In the genomic region with DNA sequence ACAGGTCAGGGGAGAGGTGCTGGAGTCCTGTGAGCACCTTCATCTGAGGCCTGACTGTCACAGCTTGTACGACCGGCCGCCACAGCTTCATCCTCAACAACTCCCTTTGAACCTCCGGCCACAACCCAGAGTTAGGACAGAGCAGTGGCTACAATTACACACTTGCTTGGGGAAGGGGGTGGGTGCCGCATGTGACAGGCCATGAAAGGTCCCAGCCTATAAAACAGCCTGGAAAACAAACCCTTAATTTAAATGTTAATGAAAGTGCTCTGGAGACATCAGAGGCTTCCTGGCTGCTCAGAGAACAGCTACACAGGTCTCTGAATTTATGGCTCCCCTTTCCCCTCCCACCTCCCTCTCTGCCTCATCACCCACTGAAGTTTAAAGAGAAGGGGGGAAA, we compare ENCODE assay signal across 23 mouse cellular contexts. TPM values are rescaled to one million over a fixed set of nuclear protein-coding genes. Genes with fewer than 3 reads are reported as not detected.
DNase-seq lines count a peak whose midpoint lies in the region; ATAC-seq and TF ChIP-seq lines count a peak whose summit lies in the region.
"Had no signal": no experiment of that assay in that cellular context is flagged by ENCODE, and none has a peak within 500 bp of the region (broad histone marks: within the 10 kb centered on the region; RNA-seq: fewer than 3 reads in every experiment).

No protein-coding gene starts in this region.

- H3K9me3 ChIP-seq in kidney, embryonic 15.5 days (replicated peaks): no peaks in the 10 kb centered on the region
- H3K9me3 ChIP-seq in midbrain, embryonic 13.5 days: no peaks in the 10 kb centered on the region
- no peaks in the 10 kb centered on the region for H3K9me3 ChIP-seq in midbrain, embryonic 14.5 days (ENCODE audit: control insufficient read depth, low read length)
- no peaks in the 10 kb centered on the region for H3K9me3 ChIP-seq in hindbrain, postnatal 0 days (ENCODE audit: low read length)
- H3K9me3 ChIP-seq: embryonic facial prominence, embryonic 13.5 days; forebrain, embryonic 13.5 days; G1E; heart, embryonic 13.5 days; hindbrain, embryonic 12.5 days had no signal

- H3K27ac ChIP-seq in kidney, embryonic 15.5 days: peak overlapping the region; percentile 72
- no peak overlapping the region for H3K27ac ChIP-seq in midbrain, embryonic 13.5 days
- no peak overlapping the region for H3K27ac ChIP-seq in midbrain, embryonic 14.5 days (replicated peaks; ENCODE audit: low read depth, low read length)
- H3K27ac ChIP-seq in hindbrain, postnatal 0 days: no peak overlapping the region
- H3K27ac ChIP-seq: embryonic facial prominence, embryonic 13.5 days; forebrain, embryonic 13.5 days; gastrocnemius, adult 2 months; heart, embryonic 13.5 days; hindbrain, embryonic 12.5 days had no signal

- no peaks in the 10 kb centered on the region for H3K27me3 ChIP-seq in kidney, embryonic 15.5 days
- H3K27me3 ChIP-seq in midbrain, embryonic 13.5 days: peaks cover 11% of the 10 kb centered on the region; the same call in 1 of the 2 replicates
- H3K27me3 ChIP-seq in midbrain, embryonic 14.5 days (ENCODE audit: control insufficient read depth, insufficient read depth, low read length): no peaks in the 10 kb centered on the region
- H3K27me3 ChIP-seq in hindbrain, postnatal 0 days (ENCODE audit: insufficient read depth, low read length): no peaks in the 10 kb centered on the region
- H3K27me3 ChIP-seq: embryonic facial prominence, embryonic 13.5 days; heart, embryonic 13.5 days had no signal

- DNase-seq in kidney, postnatal 10 days: no peak
- DNase-seq in midbrain, embryonic 14.5 days: no peak
- peak; percentile 68 for DNase-seq in ES-CJ7 (ENCODE audit: low read depth, low spot score)
- DNase-seq in forelimb bud, embryonic 11.5 days (ENCODE audit: low read depth, low spot score): peak; percentile 9
- DNase-seq in hindbrain, postnatal 0 days (ENCODE audit: low spot score): no peak
- DNase-seq: adrenal gland, postnatal 14 days; cerebellum, adult 11-12 months; cerebellum, adult 9-10 months; cerebellum, postnatal 36 days; forebrain, postnatal 0 days; gastrocnemius, adult 2 months; gastrocnemius, postnatal 25 days; heart, postnatal 36 days had no signal

- ATAC-seq in kidney, embryonic 15.5 days (replicated peaks; ENCODE audit: low FRiP score): peak; percentile 77
- ATAC-seq in midbrain, embryonic 13.5 days: no peak
- ATAC-seq in midbrain, embryonic 14.5 days (ENCODE audit: low FRiP score, low TSS enrichment): no peak
- no peak for ATAC-seq in hindbrain, postnatal 0 days
- ATAC-seq in erythroblast, adult 5-6 weeks (replicated peaks; ENCODE audit: low FRiP score, poor library complexity, severe bottlenecking): no peak
- ATAC-seq: activated CD4-positive, CD25-positive, alpha-beta regulatory T cell, adult 4 months; forebrain, embryonic 13.5 days; forebrain, postnatal 0 days; hindbrain, embryonic 16.5 days had no signal

- peaks cover 4% of the 10 kb centered on the region for H3K36me3 ChIP-seq in kidney, embryonic 15.5 days
- H3K36me3 ChIP-seq in midbrain, embryonic 13.5 days: peaks cover 20% of the 10 kb centered on the region
- peaks cover 8% of the 10 kb centered on the region; the same call in 1 of the 2 replicates for H3K36me3 ChIP-seq in midbrain, embryonic 14.5 days (ENCODE audit: control insufficient read depth, insufficient read depth, low read length)
- H3K36me3 ChIP-seq in hindbrain, postnatal 0 days (ENCODE audit: insufficient read depth, low read length): peaks cover 16% of the 10 kb centered on the region; the same call in 1 of the 2 replicates

- H3K9ac ChIP-seq in kidney, embryonic 15.5 days: no peak overlapping the region
- 0 out of 2 replicates have a peak overlapping the region, but pooled peaks have one; percentile 32 for H3K9ac ChIP-seq in midbrain, embryonic 13.5 days (replicated peaks)
- H3K9ac ChIP-seq in midbrain, embryonic 14.5 days (replicated peaks; ENCODE audit: low read length): no peak overlapping the region
- H3K9ac ChIP-seq in hindbrain, postnatal 0 days (replicated peaks; ENCODE audit: low read length): no peak overlapping the region
- H3K9ac ChIP-seq: embryonic facial prominence, embryonic 13.5 days; forebrain, embryonic 13.5 days; forebrain, postnatal 0 days; heart, embryonic 13.5 days; hindbrain, embryonic 12.5 days had no signal

- WGBS in kidney, embryonic 15.5 days: 18% methylated on average over 5 of the region's 5 CpGs
- WGBS in midbrain, embryonic 13.5 days: 32% methylated on average over 5 of the region's 5 CpGs
- 35% methylated on average over 5 of the region's 5 CpGs for WGBS in midbrain, embryonic 14.5 days
- WGBS in hindbrain, postnatal 0 days: 55% methylated on average over 5 of the region's 5 CpGs

- peaks cover 49% of the 10 kb centered on the region for H3K4me1 ChIP-seq in kidney, embryonic 15.5 days
- peaks cover 9% of the 10 kb centered on the region for H3K4me1 ChIP-seq in midbrain, embryonic 13.5 days (replicated peaks)
- H3K4me1 ChIP-seq in midbrain, embryonic 14.5 days (ENCODE audit: control insufficient read depth, insufficient read depth, low read length): no peaks in the 10 kb centered on the region
- H3K4me1 ChIP-seq in hindbrain, postnatal 0 days (ENCODE audit: insufficient read depth, low read length): no peaks in the 10 kb centered on the region
- H3K4me1 ChIP-seq: embryonic facial prominence, embryonic 13.5 days had no signal

- no peak for TF ChIP-seq CTCF in hindbrain, postnatal 0 days (IDR thresholded peaks at IDR 0.05; ENCODE audit: low read depth)

- H3K4me2 ChIP-seq in kidney, embryonic 15.5 days: no peak overlapping the region
- no peak overlapping the region for H3K4me2 ChIP-seq in midbrain, embryonic 13.5 days (replicated peaks)
- H3K4me2 ChIP-seq in midbrain, embryonic 14.5 days (ENCODE audit: low read length): no peak overlapping the region
- H3K4me2 ChIP-seq in hindbrain, postnatal 0 days (ENCODE audit: low read depth, low read length): no peak overlapping the region
- H3K4me2 ChIP-seq: embryonic facial prominence, embryonic 13.5 days; forebrain, embryonic 13.5 days; heart, embryonic 13.5 days; hindbrain, embryonic 12.5 days had no signal

- H3K4me3 ChIP-seq in kidney, embryonic 15.5 days (replicated peaks): no peak overlapping the region
- H3K4me3 ChIP-seq in midbrain, embryonic 13.5 days (replicated peaks): no peak overlapping the region
- H3K4me3 ChIP-seq in midbrain, embryonic 14.5 days (replicated peaks; ENCODE audit: low read depth, low read length): no peak overlapping the region
- H3K4me3 ChIP-seq in hindbrain, postnatal 0 days (ENCODE audit: low read length): no peak overlapping the region
- H3K4me3 ChIP-seq: embryonic facial prominence, embryonic 13.5 days; forebrain, embryonic 13.5 days; gastrocnemius, adult 2 months; heart, embryonic 13.5 days; hindbrain, embryonic 12.5 days had no signal

RNA-seq across cellular contexts. Expression of a gene that starts 38.0 kb away (rescaled TPM):
- 6.3 and 6.7 TPM in 2 replicates for polyA plus RNA-seq in kidney, embryonic 15.5 days (2015; fragmentation: Nextera tagmentation; extraction: Ambion mirVana)
- 3.8 and 5.5 TPM in 2 replicates for polyA plus RNA-seq in midbrain, embryonic 13.5 days (2015; fragmentation: Nextera tagmentation; extraction: Ambion mirVana)
- polyA plus RNA-seq in midbrain, embryonic 14.5 days (2014; fragmentation: Nextera tagmentation; extraction: Ambion mirVana): 5.6 and 8.1 TPM in 2 replicates
- 65.3 and 77.0 TPM in 2 replicates for total RNA-seq in hindbrain, postnatal 0 days (2014; rRNA removed)
- 5.3 and 5.4 TPM in 2 replicates for polyA plus RNA-seq in hindbrain, postnatal 0 days (2015; fragmentation: Nextera tagmentation; extraction: Ambion mirVana)
- total RNA-seq in erythroblast, adult 5-6 weeks (2015; ENCODE audit: low replicate concordance): 8.5 and 27.4 TPM in 2 replicates
- total RNA-seq in erythroblast, adult 5-6 weeks (2017; ENCODE audit: low replicate concordance): 6.0 and 26.9 TPM in 2 replicates

Comparison
In these comparisons a context has a peak if more than half of its experiments do, and no peak if none do; other contexts are left out.
1. DNase-seq: peak in ES-CJ7 (single experiment) and forelimb bud, embryonic 11.5 days (single experiment); none in kidney, postnatal 10 days (single experiment), midbrain, embryonic 14.5 days (single experiment) and hindbrain, postnatal 0 days (single experiment).